Mouse (Mus musculus) embryo, embryonic 10.5 days (tissue): ENCODE measurements around the gene Fam50b.

Experiments used
- DNase-seq: peaks from one replicate; pipeline ENCODE4 v3.0.0-alpha.2; 2015; ENCODE audit warnings: low spot score

The Fam50b gene

DNA sequence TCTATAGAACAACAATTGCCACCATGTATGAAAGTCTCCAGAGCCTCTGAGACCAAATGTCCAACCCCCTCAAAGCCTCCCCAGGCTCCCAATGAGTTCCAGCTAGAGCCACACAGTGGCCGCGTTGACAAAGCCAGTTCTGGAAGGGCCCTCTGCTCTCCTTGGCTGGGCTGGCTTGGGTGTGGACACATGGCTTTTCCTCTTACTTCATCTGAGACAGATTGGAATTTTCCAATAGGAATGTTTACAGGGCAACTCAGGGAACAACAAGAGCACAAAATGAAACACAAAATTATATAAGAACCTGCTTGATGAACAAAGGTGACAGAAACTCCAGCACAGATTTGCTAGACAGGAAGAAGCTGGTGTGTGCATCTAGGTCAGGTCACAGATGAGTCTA is 59.8 kb downstream of the Fam50b start:
- DNase-seq: no peak
